Mouse (Mus musculus) CH12.LX (cell line): ENCODE data around the gene Golga3. TPM values are rescaled to one million over a fixed set of nuclear protein-coding genes. Genes with fewer than 3 reads are reported as not detected.

Experiments used
- DNase-seq: peaks from one replicate; pipeline ENCODE4 v3.0.0-alpha.2; 2013; ENCODE audit errors: extremely low read depth
- H3K27ac ChIP-seq: 2 replicates; pipeline ENCODE4 v1.5.1; 2012; ENCODE audit warnings: low read depth, mild to moderate bottlenecking, control low read depth, moderate library complexity; ENCODE audit not compliant: insufficient read depth
- H3K27me3 ChIP-seq: replicated peaks from 2 replicates; pipeline ENCODE3; 2012; ENCODE audit warnings: inconsistent platforms
- H3K36me3 ChIP-seq, 2 experiments: replicated peaks in 1 of 2; 2 replicates each; pipeline versions ENCODE3 to v1.6.1; 2012; ENCODE audit warnings: inconsistent platforms in 1 of 2, low read length in 1 of 2, mild to moderate bottlenecking in 1 of 2, mixed read lengths in 1 of 2, moderate library complexity in 1 of 2; ENCODE audit not compliant: control insufficient read depth in 1 of 2, insufficient read depth in 1 of 2
- H3K4me1 ChIP-seq, 2 experiments: 2 replicates each; pipeline ENCODE4 v1.6.1; 2012; ENCODE audit warnings: inconsistent platforms in 1 of 2, moderate library complexity in 1 of 2; ENCODE audit not compliant: insufficient read depth in 2 of 2, control insufficient read depth in 1 of 2
- H3K4me2 ChIP-seq: 2 replicates; pipeline ENCODE4 v1.6.1; 2012; ENCODE audit warnings: low read depth, mild to moderate bottlenecking, control low read depth; ENCODE audit not compliant: poor library complexity, insufficient read depth, severe bottlenecking
- H3K4me3 ChIP-seq, 3 experiments: fragments of 150-350 bp in 1 of 3; sonication (generic) in 1 of 3; replicated peaks in 1 of 3; 2 replicates each; pipeline versions ENCODE3 to v1.5.1; 2011 to 2012; ENCODE audit warnings: low read depth in 2 of 3, low read length in 2 of 3, mild to moderate bottlenecking in 2 of 3, moderate library complexity in 2 of 3, control low read depth in 1 of 3, improper control_type of control experiment in 1 of 3, inconsistent platforms in 1 of 3, mixed read lengths in 1 of 3; ENCODE audit not compliant: poor library complexity in 1 of 3
- H3K79me2 ChIP-seq: replicated peaks from 2 replicates; pipeline ENCODE4 v1.6.1; 2012; ENCODE audit warnings: mild to moderate bottlenecking, moderate library complexity; ENCODE audit not compliant: control insufficient read depth, poor library complexity, insufficient read depth, severe bottlenecking; ENCODE audit errors: extremely low read depth
- H3K9ac ChIP-seq: 2 replicates; pipeline ENCODE4 v1.6.1; 2012; ENCODE audit warnings: low read depth, mild to moderate bottlenecking, control low read depth, moderate library complexity; ENCODE audit not compliant: insufficient read depth
- H3K9me3 ChIP-seq: replicated peaks from 2 replicates; pipeline ENCODE3; 2012; ENCODE audit warnings: low read length, inconsistent platforms, mixed read lengths
- BHLHE40 ChIP-seq: IDR thresholded peaks from 2 replicates; pipeline ENCODE4 v1.6.1; 2011; ENCODE audit warnings: mild to moderate bottlenecking, low read depth, low read length, improper control_type of control experiment
- CHD1 ChIP-seq: IDR thresholded peaks from 2 replicates; pipeline ENCODE4 v1.6.1; 2012; ENCODE audit warnings: low read depth, low read length, improper control_type of control experiment, inconsistent platforms
- CHD2 ChIP-seq: IDR thresholded peaks from 2 replicates; pipeline ENCODE4 v1.6.1; 2011; ENCODE audit warnings: low read length, improper control_type of control experiment
- CTCF ChIP-seq, 2 experiments: IDR thresholded peaks in 1 of 2; conservative IDR thresholded peaks in 1 of 2; 2 replicates each; pipeline ENCODE4 v1.5.1; 2011 to 2012; ENCODE audit warnings: low read depth in 2 of 2, low read length in 2 of 2, improper control_type of control experiment in 1 of 2, inconsistent platforms in 1 of 2, mild to moderate bottlenecking in 1 of 2, moderate library complexity in 1 of 2
- E2F4 ChIP-seq: IDR thresholded peaks from 2 replicates; pipeline ENCODE4 v1.6.1; 2011; ENCODE audit warnings: low read depth, low read length, improper control_type of control experiment; ENCODE audit not compliant: insufficient replicate concordance
- ELF1 ChIP-seq: IDR thresholded peaks from 2 replicates; pipeline ENCODE4 v1.6.1; 2014; ENCODE audit warnings: low read depth, mild to moderate bottlenecking, inconsistent platforms, low read length, improper control_type of control experiment
- EP300 ChIP-seq: IDR thresholded peaks from 2 replicates; pipeline ENCODE4 v1.6.1; 2011; ENCODE audit warnings: low read length, improper control_type of control experiment
- ETS1 ChIP-seq: conservative IDR thresholded peaks from 2 replicates; pipeline ENCODE4 v1.6.1; 2012; ENCODE audit warnings: low read depth, mild to moderate bottlenecking, inconsistent platforms, low read length, improper control_type of control experiment, moderate library complexity
- GABPA ChIP-seq: IDR thresholded peaks from 2 replicates; pipeline ENCODE4 v1.6.1; 2012; ENCODE audit warnings: low read depth, low read length, improper control_type of control experiment, inconsistent platforms; ENCODE audit not compliant: insufficient replicate concordance
- HCFC1 ChIP-seq: IDR thresholded peaks from 2 replicates; pipeline ENCODE4 v1.6.1; 2012; ENCODE audit warnings: low read depth, mild to moderate bottlenecking, inconsistent platforms, low read length, improper control_type of control experiment
- IRF4 ChIP-seq: IDR thresholded peaks from 2 replicates; pipeline ENCODE4 v1.6.1; 2014; ENCODE audit warnings: low read depth, mild to moderate bottlenecking, inconsistent platforms, low read length, improper control_type of control experiment
- JUN ChIP-seq: IDR thresholded peaks from 2 replicates; pipeline ENCODE4 v1.6.1; 2011; ENCODE audit warnings: low read depth, mild to moderate bottlenecking, low read length, improper control_type of control experiment, moderate library complexity; ENCODE audit not compliant: insufficient read depth
- JUND ChIP-seq: conservative IDR thresholded peaks from 2 replicates; pipeline ENCODE4 v1.6.1; 2011; ENCODE audit warnings: low read depth, low read length, improper control_type of control experiment
- KAT2A ChIP-seq: IDR thresholded peaks from 2 replicates; pipeline ENCODE4 v1.6.1; 2012; ENCODE audit warnings: low read length, improper control_type of control experiment, inconsistent platforms; ENCODE audit not compliant: insufficient replicate concordance
- MAFK ChIP-seq: IDR thresholded peaks from 2 replicates; pipeline ENCODE4 v1.6.1; 2011; ENCODE audit warnings: low read length, improper control_type of control experiment; ENCODE audit not compliant: insufficient replicate concordance
- MAX ChIP-seq: IDR thresholded peaks from 2 replicates; pipeline ENCODE4 v1.6.1; 2011; ENCODE audit warnings: low read length, improper control_type of control experiment
- MAZ ChIP-seq: IDR thresholded peaks from 2 replicates; pipeline ENCODE4 v1.6.1; 2012; ENCODE audit warnings: low read depth, mild to moderate bottlenecking, inconsistent platforms, low read length, improper control_type of control experiment, moderate library complexity
- MEF2A ChIP-seq: IDR thresholded peaks from 2 replicates; pipeline ENCODE4 v1.6.1; 2014; ENCODE audit warnings: low read depth, mild to moderate bottlenecking, inconsistent platforms, low read length, improper control_type of control experiment, borderline replicate concordance
- MXI1 ChIP-seq: IDR thresholded peaks from 2 replicates; pipeline ENCODE4 v1.6.1; 2011; ENCODE audit warnings: mild to moderate bottlenecking, low read depth, low read length, improper control_type of control experiment
- MYC ChIP-seq: IDR thresholded peaks from 2 replicates; pipeline ENCODE4 v1.6.1; 2011; ENCODE audit warnings: low read depth, mild to moderate bottlenecking, improper control_type of control experiment, low read length
- NELFE ChIP-seq: IDR thresholded peaks from 2 replicates; pipeline ENCODE4 v1.6.1; 2011; ENCODE audit warnings: low read depth, low read length, improper control_type of control experiment
- NRF1 ChIP-seq: IDR thresholded peaks from 2 replicates; pipeline ENCODE4 v1.6.1; 2014; ENCODE audit warnings: low read depth, mild to moderate bottlenecking, inconsistent platforms, low read length, improper control_type of control experiment, moderate library complexity
- PAX5 ChIP-seq: IDR thresholded peaks from 2 replicates; pipeline ENCODE4 v1.6.1; 2012; ENCODE audit warnings: low read length, inconsistent platforms, mixed read lengths
- POLR2A ChIP-seq: IDR thresholded peaks from 2 replicates; pipeline ENCODE4 v1.6.1; 2011; ENCODE audit warnings: low read depth, mild to moderate bottlenecking, improper control_type of control experiment, low read length
- POLR2AphosphoS2 ChIP-seq: IDR thresholded peaks from 2 replicates; pipeline ENCODE4 v1.6.1; 2011; ENCODE audit warnings: low read depth, low read length, improper control_type of control experiment
- RAD21 ChIP-seq: IDR thresholded peaks from 2 replicates; pipeline ENCODE4 v1.6.1; 2011; ENCODE audit warnings: low read depth, mild to moderate bottlenecking, low read length, improper control_type of control experiment, moderate library complexity
- RCOR1 ChIP-seq: conservative IDR thresholded peaks from 2 replicates; pipeline ENCODE4 v1.6.1; 2012; ENCODE audit warnings: low read depth, mild to moderate bottlenecking, inconsistent platforms, low read length, improper control_type of control experiment
- SIN3A ChIP-seq: IDR thresholded peaks from 2 replicates; pipeline ENCODE4 v1.6.1; 2012; ENCODE audit warnings: low read length, improper control_type of control experiment, inconsistent platforms
- SMC3 ChIP-seq: IDR thresholded peaks from 2 replicates; pipeline ENCODE4 v1.6.1; 2011; ENCODE audit warnings: low read depth, low read length, improper control_type of control experiment
- TBP ChIP-seq: conservative IDR thresholded peaks from 2 replicates; pipeline ENCODE4 v1.6.1; 2011; ENCODE audit warnings: low read depth, low read length, improper control_type of control experiment
- TCF12 ChIP-seq: IDR thresholded peaks from 2 replicates; pipeline ENCODE4 v1.6.1; 2014; ENCODE audit warnings: low read depth, mild to moderate bottlenecking, inconsistent platforms, low read length, improper control_type of control experiment
- UBTF ChIP-seq: IDR thresholded peaks from 2 replicates; pipeline ENCODE4 v1.6.1; 2012; ENCODE audit warnings: low read depth, mild to moderate bottlenecking, inconsistent platforms, low read length, improper control_type of control experiment, moderate library complexity
- USF1 ChIP-seq: IDR thresholded peaks from 2 replicates; pipeline ENCODE4 v1.6.1; 2014; ENCODE audit warnings: low read depth, mild to moderate bottlenecking, inconsistent platforms, low read length, improper control_type of control experiment
- USF2 ChIP-seq: conservative IDR thresholded peaks from 2 replicates; pipeline ENCODE4 v1.6.1; 2011; ENCODE audit warnings: low read depth, low read length, improper control_type of control experiment
- ZC3H11A ChIP-seq: IDR thresholded peaks from 2 replicates; pipeline ENCODE4 v1.6.1; 2012; ENCODE audit warnings: low read depth, mild to moderate bottlenecking, inconsistent platforms, low read length, improper control_type of control experiment
- ZKSCAN1 ChIP-seq: IDR thresholded peaks from 2 replicates; pipeline ENCODE4 v1.6.1; 2012; ENCODE audit warnings: low read depth, inconsistent platforms, low read length, improper control_type of control experiment, borderline replicate concordance
- ZMIZ1 ChIP-seq: IDR thresholded peaks from 2 replicates; pipeline ENCODE4 v1.6.1; 2012; ENCODE audit warnings: low read depth, mild to moderate bottlenecking, inconsistent platforms, low read length, improper control_type of control experiment
- ZNF384 ChIP-seq: IDR thresholded peaks from 2 replicates; pipeline ENCODE4 v1.6.1; 2012; ENCODE audit warnings: low read depth, low read length, improper control_type of control experiment, inconsistent platforms
- dilution Hi-C: fragments of 300-500 bp; cut with MboI; formaldehyde crosslinking; loops from 2 replicates; pipeline ENCODE4 v1.14.3; 2020; ENCODE audit warnings: low sequenced_read_pairs; ENCODE audit not compliant: extremely low pct_unique_long_range_greater_than_20kb, extremely low pct_ligation_motif_present
- in situ Hi-C: fragments of 300-500 bp; cut with MboI; formaldehyde crosslinking; loops from 3 replicates; pipeline ENCODE4 v1.14.3; 2019; ENCODE audit warnings: low sequenced_read_pairs, low pct_ligation_motif_present, low pct_unique_long_range_greater_than_20kb, mixed read lengths
- polyA plus RNA-seq: library from polyadenylated mRNA; unstranded; fragments of >175 nt; gene quantifications from 2 replicates; pipeline ENCODE4 v1.2.1, GENCODE M21; 2012; ENCODE audit warnings: low read depth; ENCODE audit not compliant: insufficient read length
- total RNA-seq, 2 experiments: library from RNA; depleted of rRNA; stranded (reverse); fragments of 300-350 nt in 1 of 2; fragments of >200 nt in 1 of 2; gene quantifications; 2 replicates each; pipeline ENCODE4 v1.2.3; 2012 to 2014

Golga3 gene
- total RNA-seq (2012; rRNA removed): 15.0 and 15.7 TPM in 2 replicates
- total RNA-seq (2014; rRNA removed): 10.0 and 10.8 TPM in 2 replicates
- polyA plus RNA-seq: 18.0 and 18.2 TPM in 2 replicates

DNA sequence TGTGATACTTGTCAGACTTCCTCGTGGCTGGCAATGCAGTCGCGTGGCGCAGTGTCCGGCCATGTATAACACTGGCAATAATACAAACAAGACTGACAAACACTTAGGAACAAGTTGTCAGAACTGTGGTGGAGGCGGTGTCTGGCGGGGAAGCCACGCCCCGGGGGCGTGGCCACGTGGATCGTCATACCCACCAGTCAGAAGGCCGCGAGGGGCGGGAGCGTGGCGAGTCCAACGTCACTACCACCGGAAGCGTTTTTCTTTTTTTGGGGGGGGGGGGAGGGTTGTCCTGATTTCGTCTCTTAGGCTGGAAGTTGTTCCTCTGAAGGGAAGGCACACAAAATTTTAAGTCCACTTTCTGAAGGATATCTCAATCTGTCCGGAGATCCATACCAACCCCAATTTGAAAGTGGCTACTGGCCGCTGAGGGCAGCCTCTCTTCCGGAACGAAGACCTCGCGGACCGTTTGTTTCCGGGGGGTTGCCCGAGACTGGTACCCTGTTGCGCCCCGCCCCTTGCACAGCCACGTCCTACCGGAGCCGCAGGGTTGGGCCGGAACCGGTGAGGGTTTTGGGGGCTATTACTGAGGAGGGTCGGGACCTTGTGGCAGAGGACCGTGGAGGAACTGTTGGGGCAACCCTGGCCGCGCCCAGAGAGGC lies at the start of gene Golga3:
Gene Golga3 (plus strand): TSS at position 340 of the 659 bp plus-strand sequence.
- in situ Hi-C loops (no loop called here), dilution Hi-C loops (no loop called here)
- Histone ChIP-seq H3K9me3 (no peaks in the 10 kb centered on the region), H3K79me2 (peaks cover 8% of the 10 kb centered on the region; the same call in 1 of the 2 replicates)
- TF ChIP-seq POLR2A: peak; percentile 71
- TF ChIP-seq JUND: no peak; the same call in 1 of the 2 replicates
- peak; percentile 97 for TF ChIP-seq SIN3A
- TF ChIP-seq MEF2A: peak; percentile 14; the same call in 1 of the 2 replicates
- no peak for TF ChIP-seq CTCF (conservative IDR thresholded peaks at IDR 0.05 in 1 of 2, IDR thresholded peaks at IDR 0.05 in 1 of 2; ENCODE audit: low read depth in 2 of 2, low read length in 2 of 2)
- peak; percentile 73; the same call in 1 of the 2 replicates for TF ChIP-seq KAT2A
- TF ChIP-seq MXI1: peak; percentile 75
- peak; percentile 15 for TF ChIP-seq ETS1
- peak; percentile 90 for TF ChIP-seq HCFC1
- no peak for TF ChIP-seq ZC3H11A
- TF ChIP-seq UBTF: no peak
- peak; percentile 42; the same call in 1 of the 2 replicates for TF ChIP-seq POLR2AphosphoS2
- TF ChIP-seq IRF4: peak; percentile 52; the same call in 1 of the 2 replicates
- no peak for TF ChIP-seq E2F4
- peak; percentile 78 for TF ChIP-seq TCF12
- TF ChIP-seq CHD2: peak; percentile 78
- peak; percentile 79 for TF ChIP-seq ELF1
- no peak for TF ChIP-seq CHD1
- 0 out of 2 replicates have a peak, but pooled peaks have one; percentile 19 for TF ChIP-seq USF2
- no peak for TF ChIP-seq RAD21
- peak; percentile 92 for TF ChIP-seq ZNF384
- TF ChIP-seq USF1: peak; percentile 66
- peak; percentile 98 for TF ChIP-seq MAZ
- peak; percentile 64 for TF ChIP-seq TBP
- TF ChIP-seq SMC3: no peak
- TF ChIP-seq MYC: peak; percentile 52; the same call in 1 of the 2 replicates
- TF ChIP-seq NRF1: peak; percentile 42
- peak; percentile 34; the same call in 1 of the 2 replicates for TF ChIP-seq ZMIZ1
- TF ChIP-seq BHLHE40: no peak
- TF ChIP-seq ZKSCAN1: no peak
- no peak for TF ChIP-seq EP300
- TF ChIP-seq RCOR1: no peak
- peak; percentile 83 for TF ChIP-seq MAX
- peak; percentile 82; the same call in 1 of the 2 replicates for TF ChIP-seq NELFE
- no peak; the same call in 1 of the 2 replicates for TF ChIP-seq GABPA
- TF ChIP-seq MAFK: no peak
- no peak for TF ChIP-seq JUN
- TF ChIP-seq PAX5: no peak
- TF ChIP-seq, all 38 proteins: peak for 22
- peaks cover 10 to 27% of the 10 kb centered on the region in 2 experiments for H3K36me3 ChIP-seq
- peak within 1 kb of the TSS; percentile 87 for H3K4me2 ChIP-seq
- peaks cover 0 to 19% of the 10 kb centered on the region in 2 experiments; a peak in 2 of 4 replicates for H3K4me1 ChIP-seq
- H3K9ac ChIP-seq: peak within 1 kb of the TSS; percentile 63
- H3K27me3 ChIP-seq: no peaks in the 10 kb centered on the region
- H3K27ac ChIP-seq: no peak within 1 kb of the TSS
- H3K4me3 ChIP-seq: peak within 1 kb of the TSS; percentile 90 to 99 (median 98)
- DNase-seq: peak; percentile 92
